Mouse (Mus musculus): ENCODE data around the gene Golga5.
"Not testable (repeated sequence)": the region's sequence is repeated elsewhere in the genome, so short reads cannot be mapped to it uniquely, and the experiment has no call there.

The Golga5 gene

GRCm38 (mm10) chr12:102445436-102445835 is 23.5 kb upstream of the Golga5 start:
- DNase-seq (ENCODE audit: low spot score) = no peak

DNA sequence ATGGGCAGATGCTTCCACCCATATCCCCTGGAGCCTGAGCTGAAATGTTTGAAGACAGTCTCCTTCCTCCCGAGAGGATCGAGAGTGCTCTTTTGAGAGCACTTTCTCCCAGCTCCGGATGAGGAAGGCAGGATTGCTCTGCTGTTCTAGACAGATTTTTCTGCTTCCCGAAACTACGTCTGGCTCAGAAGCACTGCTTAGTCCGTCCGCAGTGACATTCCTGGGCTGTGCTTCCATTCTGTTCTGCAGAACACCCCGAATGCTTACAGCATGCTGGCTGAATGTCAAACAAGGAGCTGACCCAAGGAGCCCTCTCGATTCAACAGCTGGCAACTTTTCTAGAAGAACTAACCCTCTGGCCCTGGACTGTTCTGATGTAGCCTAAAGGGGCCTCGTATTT is 18.5 kb upstream of the Golga5 start:
- DNase-seq (ENCODE audit: low spot score) = no peak

DNA sequence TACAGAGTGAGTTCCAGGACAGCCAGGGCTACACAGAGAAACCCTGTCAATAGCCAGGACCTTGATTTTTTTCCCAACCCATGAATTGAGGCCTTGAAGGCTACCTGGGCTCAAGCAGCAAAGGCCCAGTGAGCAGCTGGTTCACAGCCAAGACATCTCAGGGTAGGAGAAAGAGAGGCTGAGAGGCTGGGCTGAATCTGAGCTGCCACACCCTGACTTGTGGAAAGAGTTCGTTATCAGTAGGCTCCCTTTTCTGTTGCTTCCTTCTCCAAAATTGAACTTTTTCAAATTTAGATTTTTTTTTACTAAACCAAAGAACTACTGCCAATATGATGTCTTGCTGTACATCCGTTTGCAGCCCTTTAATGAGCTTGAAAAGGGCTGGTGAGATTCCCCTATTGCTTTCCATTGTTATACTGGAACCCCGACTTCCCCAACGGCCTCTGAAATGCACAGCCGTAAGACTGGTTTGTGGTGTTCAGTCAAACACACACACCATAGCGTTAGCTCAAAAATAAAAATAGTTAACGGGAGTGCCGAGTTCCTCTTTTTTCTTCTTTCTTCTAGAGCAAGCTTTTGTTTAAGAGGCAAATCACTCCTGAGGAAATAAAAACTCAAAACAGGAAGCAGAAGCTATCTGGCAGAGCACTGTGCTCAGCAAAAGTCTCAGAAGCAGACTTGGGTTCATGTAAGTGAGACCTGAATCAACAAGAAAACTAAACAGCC is 17.6 kb upstream of the Golga5 start:
- no peak for DNase-seq (ENCODE audit: low spot score)

DNA sequence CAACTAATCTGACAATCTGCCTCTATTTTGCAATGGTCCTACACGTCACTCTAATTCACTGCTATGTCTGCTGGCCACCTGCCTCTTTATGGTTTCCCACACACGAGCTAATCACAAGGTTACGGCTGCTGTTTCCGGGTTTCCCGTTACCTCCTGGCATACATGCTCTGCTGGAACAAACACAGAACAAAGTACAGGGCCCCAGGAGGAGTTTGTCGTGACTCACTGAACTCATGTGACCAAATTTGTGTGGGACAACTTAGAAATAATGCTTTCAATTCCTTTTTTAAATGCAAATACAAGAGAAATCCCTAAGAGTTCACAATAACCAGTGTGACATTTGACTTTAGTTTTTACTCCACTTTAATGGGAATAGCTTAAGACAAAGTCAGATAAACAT is 15.4 kb upstream of the Golga5 start:
- no peak for DNase-seq (ENCODE audit: low spot score)

DNA sequence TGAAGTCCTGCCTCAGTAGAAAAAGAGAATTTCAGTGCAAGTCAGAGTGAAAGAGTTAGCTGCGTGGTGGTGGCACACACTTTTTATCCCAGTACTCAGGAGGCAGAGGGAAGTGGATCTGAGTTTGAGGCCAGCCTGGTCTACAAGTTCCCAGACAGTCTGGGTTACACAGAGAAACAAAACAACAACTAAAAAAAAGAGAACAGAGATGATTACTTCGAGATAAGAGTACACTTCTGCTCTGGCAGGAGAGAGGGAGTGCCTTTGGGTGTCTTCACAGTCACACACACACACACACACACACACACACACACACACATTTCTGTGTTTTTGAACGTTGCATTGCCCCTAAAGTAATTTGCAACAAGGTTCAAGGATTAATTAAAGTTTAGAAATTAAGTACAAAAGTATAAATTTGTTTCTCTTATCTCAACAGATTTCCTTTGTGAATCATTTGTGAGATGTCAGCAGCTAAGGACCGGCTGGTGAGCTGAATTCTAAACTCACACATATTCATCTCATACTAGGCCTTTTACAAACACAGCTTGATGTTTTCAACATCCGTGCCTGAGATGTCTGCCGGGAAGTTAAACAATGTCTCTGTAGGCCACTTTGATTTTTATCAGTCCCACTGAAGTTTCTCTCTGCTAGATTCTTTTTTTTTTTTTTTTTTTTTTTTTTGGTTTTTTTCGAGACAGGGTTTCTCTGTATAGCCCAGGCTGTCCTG is 12.3 kb upstream of the Golga5 start:
- no peak for DNase-seq (ENCODE audit: low spot score)

DNA sequence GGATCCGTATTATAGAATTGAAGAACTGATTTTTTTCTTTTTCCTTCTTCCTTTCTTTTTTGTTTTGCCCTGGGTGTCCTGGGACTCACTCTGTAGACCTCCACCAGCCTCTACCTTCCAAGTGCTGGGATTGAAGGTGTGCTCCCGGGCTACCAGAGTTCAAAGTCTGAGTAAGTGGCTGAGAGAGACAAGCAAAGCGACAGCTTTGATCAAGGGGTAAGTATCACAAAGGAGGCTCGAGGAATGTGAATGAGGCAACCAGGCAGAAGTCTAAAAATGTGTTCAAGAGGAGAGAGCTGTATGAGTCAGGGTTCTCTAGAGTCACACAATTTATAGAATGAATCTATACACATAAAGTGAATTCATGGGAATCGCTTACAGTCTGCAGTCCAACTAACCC is 8.9 kb upstream of the Golga5 start:
- DNase-seq (ENCODE audit: low spot score) = no peak

DNA sequence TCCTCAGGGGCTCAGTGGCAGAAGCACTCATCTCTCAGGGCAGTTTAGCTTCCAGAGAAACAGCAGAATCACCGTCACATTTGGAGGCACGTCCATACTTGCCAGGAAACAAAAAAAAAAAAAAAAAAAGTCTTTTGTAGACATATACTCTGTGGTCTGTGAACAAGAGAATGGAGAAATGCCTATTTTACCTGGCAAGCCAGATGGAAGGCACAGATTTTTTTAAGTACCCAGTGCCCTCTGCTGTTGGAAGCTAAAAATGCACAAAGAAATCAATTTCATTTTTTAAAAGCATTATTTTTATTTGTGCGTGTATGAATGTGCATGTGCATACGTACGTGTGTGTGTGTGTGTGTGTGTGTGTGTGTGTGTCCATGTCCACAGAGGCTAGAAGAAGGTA is 7.8 kb upstream of the Golga5 start:
- DNase-seq (ENCODE audit: low spot score) = no peak

DNA sequence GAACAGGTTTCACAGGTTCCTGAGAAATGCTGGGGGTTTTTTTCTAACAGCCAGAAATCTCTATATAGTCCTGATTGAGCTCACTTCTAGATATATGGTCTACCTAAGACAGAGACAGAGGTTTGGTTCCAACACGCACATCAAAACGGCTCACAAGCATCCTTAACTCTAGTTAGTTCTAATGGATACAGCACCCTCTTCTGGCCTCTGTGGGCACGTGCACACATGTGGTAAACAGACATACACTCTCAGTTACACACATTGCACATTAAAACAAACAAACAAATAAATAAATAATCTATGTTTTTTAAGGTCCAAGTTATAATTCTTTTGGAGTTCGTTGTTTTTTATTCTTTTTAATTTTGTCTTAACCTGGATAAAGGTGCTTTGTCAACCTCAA is 4.3 kb upstream of the Golga5 start:
- no peak for DNase-seq (ENCODE audit: low spot score)

GRCm38 (mm10) chr12:102468136-102468535 is 799 bp upstream of the Golga5 start:
- DNase-seq (ENCODE audit: low spot score) = no peak

- no peak for DNase-seq (ENCODE audit: low spot score)
Observed at GRCm38 (mm10) chr12:102474411-102474810, 5.5 kb downstream of the Golga5 start.

GRCm38 (mm10) chr12:102480481-102480880 is 11.5 kb downstream of the Golga5 start:
- DNase-seq (ENCODE audit: low spot score) = no peak

DNA sequence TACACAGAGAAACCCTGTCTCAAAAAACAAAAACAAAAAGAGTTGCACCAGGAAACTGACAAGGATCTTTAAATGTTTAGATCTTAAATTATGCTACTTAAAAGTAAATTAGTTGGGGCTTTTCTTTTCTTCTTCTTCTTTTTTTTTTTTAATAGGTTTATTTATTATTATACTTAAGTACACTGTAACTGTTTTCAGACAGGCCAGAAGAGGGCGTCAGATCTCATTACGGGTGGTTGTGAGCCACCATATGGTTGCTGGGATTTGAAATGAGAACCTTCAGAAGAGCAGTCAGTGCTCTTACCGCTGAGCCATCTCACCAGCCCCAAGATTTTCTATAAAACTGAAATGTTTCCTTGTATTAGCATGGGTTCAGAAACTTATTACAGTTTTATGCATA is 16.0 kb downstream of the Golga5 start:
- no peak for DNase-seq (ENCODE audit: low spot score)

GRCm38 (mm10) chr12:102491911-102492310 is 23.0 kb downstream of the Golga5 start:
- no peak for DNase-seq (ENCODE audit: low spot score)

- not testable (repeated sequence) for DNase-seq (ENCODE audit: low spot score)
Observed at GRCm38 (mm10) chr12:102495754-102496153, 26.8 kb downstream of the Golga5 start.

GRCm38 (mm10) chr12:102497905-102498304 is 29.0 kb downstream of the Golga5 start:
- DNase-seq (ENCODE audit: low spot score) = no peak

DNA sequence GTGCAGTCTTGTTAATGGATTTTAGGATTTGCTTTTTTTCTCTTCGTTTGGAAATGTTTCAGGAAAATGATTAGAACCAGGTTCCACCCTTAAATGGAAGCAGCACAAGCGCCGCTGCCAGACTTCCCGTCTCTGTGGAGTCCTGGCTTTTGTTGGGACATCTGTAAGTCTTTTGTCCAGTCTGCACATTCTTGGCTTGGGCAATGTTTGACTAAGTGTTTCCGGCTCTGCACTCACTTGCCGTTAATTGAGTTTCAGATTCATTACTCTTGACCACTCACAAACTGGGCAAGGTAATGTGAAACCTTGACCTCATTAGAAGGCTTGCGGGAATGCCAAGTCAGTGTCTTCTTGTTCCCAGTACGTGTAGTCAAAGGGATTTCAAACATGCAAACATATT is 29.8 kb downstream of the Golga5 start:
- DNase-seq (ENCODE audit: low spot score) = no peak

DNA sequence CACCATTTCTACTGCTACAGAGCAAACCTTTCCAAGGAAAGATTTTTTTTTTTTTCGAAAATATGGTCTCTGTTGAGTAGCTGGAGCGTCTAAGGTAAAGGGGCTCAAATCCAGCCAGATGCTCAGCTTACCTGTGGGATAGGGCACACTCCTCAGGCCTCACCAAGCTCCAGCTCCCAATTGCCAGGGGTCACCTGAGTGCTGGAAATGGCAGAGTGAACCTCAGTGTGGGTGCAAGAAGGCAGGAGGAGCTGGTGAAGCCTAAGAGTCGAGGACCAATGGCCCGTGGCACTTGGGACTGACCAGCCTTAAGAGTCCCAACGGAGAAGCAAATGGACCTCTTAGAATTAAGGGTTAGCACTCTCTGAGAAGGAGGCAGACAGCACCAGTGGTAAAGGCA is 30.3 kb downstream of the Golga5 start:
- DNase-seq (ENCODE audit: low spot score) = no peak

DNA sequence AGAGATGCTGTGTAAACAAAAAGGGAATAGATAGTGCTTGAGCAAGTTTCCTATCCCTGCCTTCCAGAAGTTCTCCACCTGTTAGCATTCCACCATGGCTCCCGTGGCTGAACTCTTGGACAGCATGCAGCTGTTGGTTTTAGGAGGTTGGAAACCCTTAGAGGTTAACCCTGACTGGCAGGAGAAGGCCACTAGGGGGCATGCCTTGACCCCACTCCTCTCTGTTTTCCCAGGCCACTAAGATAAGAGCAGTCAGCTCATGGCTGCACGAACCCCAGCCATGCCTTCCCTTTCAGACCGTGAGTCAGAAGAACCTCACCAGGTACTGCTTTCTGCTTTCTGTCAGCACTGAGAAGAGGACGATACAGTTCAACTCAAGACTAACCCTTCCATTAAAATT is 30.8 kb downstream of the Golga5 start:
- no peak for DNase-seq (ENCODE audit: low spot score)

DNA sequence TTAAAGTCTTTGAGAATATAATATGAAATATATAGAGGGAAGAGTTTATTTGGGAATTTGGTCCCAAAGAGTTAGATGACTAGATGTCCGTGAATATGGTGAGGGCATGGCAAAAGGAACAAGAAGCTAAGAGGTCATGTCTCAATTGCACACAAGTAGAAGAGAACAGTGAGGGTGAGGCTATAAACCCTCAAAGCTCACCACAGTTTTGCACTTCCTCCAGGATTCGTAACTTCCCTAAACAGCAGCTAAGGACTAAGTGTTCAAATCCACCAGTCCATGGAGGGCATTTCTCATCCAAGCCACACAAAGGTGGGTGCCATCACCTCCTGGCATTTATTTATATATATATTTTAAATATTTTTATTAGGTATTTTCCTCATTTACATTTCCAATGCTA is 32.1 kb downstream of the Golga5 start:
- DNase-seq (ENCODE audit: low spot score) = no peak

DNA sequence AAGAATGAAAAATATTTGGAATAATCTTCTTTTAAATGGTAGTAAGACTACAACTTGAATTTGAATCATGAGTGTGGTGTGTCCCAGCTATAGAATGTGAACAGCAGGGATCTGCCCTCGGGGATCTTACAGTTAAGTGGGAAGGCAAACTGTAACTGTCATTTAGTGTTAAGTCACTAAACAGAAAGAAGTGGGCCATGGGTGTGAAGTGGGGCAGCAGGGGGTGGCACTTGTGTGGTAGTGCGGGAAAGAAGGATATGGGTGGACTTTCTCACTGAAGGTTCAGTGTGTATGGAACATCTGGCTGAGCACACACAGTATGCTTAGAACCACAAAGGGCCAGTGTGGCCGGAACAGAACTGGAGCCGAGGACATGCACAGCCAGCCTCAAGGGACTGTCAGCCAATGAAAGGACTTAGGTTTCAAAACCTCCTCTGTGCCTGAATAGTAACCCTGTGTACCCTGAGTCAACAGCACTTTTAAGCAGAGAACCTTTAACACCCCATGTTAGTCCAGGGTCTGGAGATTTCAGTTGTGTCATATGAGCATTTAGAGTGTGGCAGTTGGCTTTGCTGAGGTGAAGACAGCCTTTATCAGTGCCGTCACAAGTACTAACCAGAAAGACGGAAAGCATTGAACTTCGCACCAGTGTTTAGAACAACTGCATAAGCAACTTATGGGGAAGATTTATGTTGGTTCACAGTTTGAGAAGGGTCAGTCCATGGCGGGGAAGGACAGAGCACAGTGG is 33.1 kb downstream of the Golga5 start:
- DNase-seq (ENCODE audit: low spot score) = no peak

- DNase-seq (ENCODE audit: low spot score) = no peak
Observed at GRCm38 (mm10) chr12:102505131-102505713, 36.3 kb downstream of the Golga5 start.

DNA sequence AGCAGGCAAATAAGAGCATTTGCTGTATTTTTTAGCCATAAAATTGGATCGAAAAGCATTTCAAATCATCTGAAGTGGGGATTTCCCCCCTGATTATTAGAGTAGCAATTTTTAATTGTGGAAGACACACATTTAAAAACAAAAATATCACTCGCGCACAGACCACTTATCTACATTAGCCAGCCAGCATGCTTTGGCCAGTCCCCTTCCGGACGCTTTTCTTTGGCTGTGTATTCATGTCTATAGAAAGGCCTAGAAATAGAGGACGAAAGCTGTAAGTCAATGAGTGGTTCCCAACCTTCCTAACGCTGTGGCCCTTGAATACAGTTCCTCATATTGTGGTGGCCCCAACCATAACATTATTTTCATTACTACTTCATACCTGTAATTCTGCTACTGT is 37.0 kb downstream of the Golga5 start:
- DNase-seq (ENCODE audit: low spot score) = no peak

- DNase-seq (ENCODE audit: low spot score) = no peak
Observed at GRCm38 (mm10) chr12:102511363-102511762, 42.4 kb downstream of the Golga5 start.

Data from urinary bladder, postnatal 10 days (tissue).